Mouse (Mus musculus) spleen, postnatal 10 days (tissue): ENCODE results near the gene Olfr355.

Source experiments
- DNase-seq, 2 experiments: peaks; one replicate each; pipeline ENCODE4 v3.0.0; 2021 to 2022; ENCODE audit warnings: low spot score in 2 of 2

Gene Olfr355

DNA sequence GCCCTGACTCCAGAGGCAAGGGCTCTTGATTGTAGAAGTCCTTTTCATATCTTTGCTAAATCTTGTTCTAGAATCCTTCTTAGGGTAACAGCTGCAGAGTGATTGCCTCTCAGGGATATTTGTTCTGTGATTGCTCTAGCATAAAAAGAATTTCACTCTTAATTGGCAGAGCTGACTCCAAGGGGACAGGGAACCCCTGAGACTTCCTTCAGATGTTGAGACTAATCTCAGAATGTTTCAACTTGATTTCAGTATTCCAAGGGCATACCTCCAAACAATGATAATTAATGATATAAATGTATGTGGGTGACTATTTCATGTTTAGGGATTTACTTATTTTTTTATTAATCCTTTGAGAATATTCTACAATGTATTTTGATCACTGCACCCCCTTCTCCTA lies at the start of gene Olfr355:
Gene Olfr355 (minus strand): TSS at position 101 of the 400 bp plus-strand sequence.
- DNase-seq, result no peak

DNA sequence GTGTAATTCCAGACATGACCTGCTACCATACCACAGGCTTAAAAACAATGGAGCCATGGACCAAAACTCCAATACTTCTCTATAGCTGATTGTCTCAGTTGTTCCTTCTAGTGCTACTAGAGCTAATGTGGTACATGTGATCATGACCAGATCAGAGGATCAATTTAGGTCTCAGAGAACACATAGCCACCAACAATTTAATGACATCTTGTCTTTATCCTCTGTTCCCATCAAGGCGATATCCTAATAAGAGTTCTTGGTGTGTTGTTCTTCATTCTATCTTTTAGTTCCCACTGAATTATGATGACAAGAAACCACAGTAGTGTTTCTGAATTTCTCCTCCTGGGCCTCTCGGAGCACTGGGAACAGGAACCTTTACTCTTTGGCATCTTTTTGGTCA lies 8.1 kb upstream of the Olfr355 start, which contains the start of gene Olfr356:
Gene Olfr356 (plus strand): TSS at position 301 of the 400 bp plus-strand sequence.
- DNase-seq, result no peak

- no peak for DNase-seq
These were observed 23.3 kb downstream of the Olfr355 start, which contains the start of gene Olfr354 for GRCm38 (mm10) chr2:36905380-36905779. Gene Olfr354 (plus strand): TSS chr2:36905680.

GRCm38 (mm10) chr2:36897114-36897513 lies 31.6 kb downstream of the Olfr355 start:
- no peak for DNase-seq

GRCm38 (mm10) chr2:36892836-36893235 lies 35.9 kb downstream of the Olfr355 start, which contains the start of gene Olfr353:
Gene Olfr353 (minus strand): TSS chr2:36892936.
- no peak for DNase-seq
